Mouse (Mus musculus) hematopoietic stem cell, adult 5-6 weeks (primary cell): Measurements from ENCODE around the gene Foxg1. TPM values are rescaled to one million over a fixed set of nuclear protein-coding genes. Genes with fewer than 3 reads are reported as not detected.
A peak's percentile ranks its signal among the peaks of the same experiment; 100 is the strongest.

ENCODE experiments used
- ATAC-seq, 2 experiments: fragments of 125-278 bp in 1 of 2; replicated peaks in 1 of 2; 2 replicates each; pipeline ENCODE4 v1.8.0; 2016 to 2017; ENCODE audit warnings: inconsistent platforms in 2 of 2, mild to moderate bottlenecking in 2 of 2, moderate number of reproducible peaks in 2 of 2, low read depth in 1 of 2, moderate TSS enrichment in 1 of 2; ENCODE audit not compliant: low FRiP score in 2 of 2, poor library complexity in 2 of 2, severe bottlenecking in 2 of 2, insufficient read depth in 1 of 2, low TSS enrichment in 1 of 2
- total RNA-seq: library from RNA; stranded (forward); fragments of 172-1452, 232-1000 nt; gene quantifications from 2 replicates; pipeline ENCODE4 v1.2.3, GENCODE M21; 2017

The Foxg1 gene
- total RNA-seq: not detected in 2 replicates

- no peak for ATAC-seq
Measured at GRCm38 (mm10) chr12:49382565-49383520, at the start of gene Foxg1. TSS of gene Foxg1 (plus strand) at chr12:49382660.

GRCm38 (mm10) chr12:49349697-49350096, 32.8 kb upstream of the Foxg1 start:
- no peak for ATAC-seq

- peak in 1 of 2 experiments; percentile 32; a peak in 2 of 4 replicates for ATAC-seq
Measured at GRCm38 (mm10) chr12:49368931-49369330, 13.5 kb upstream of the Foxg1 start.

GRCm38 (mm10) chr12:49372170-49372569, 10.3 kb upstream of the Foxg1 start:
- ATAC-seq: no peak

GRCm38 (mm10) chr12:49373176-49373575, 9.3 kb upstream of the Foxg1 start:
- no peak for ATAC-seq

GRCm38 (mm10) chr12:49373821-49374605, 8.4 kb upstream of the Foxg1 start:
- ATAC-seq: no peak

GRCm38 (mm10) chr12:49374606-49374995, 7.9 kb upstream of the Foxg1 start:
- ATAC-seq: peak; percentile 56 to 67; a peak in 3 of 4 replicates

- no peak for ATAC-seq
Measured at GRCm38 (mm10) chr12:49375427-49376317, 6.8 kb upstream of the Foxg1 start.

GRCm38 (mm10) chr12:49376318-49376992, 6.0 kb upstream of the Foxg1 start:
- ATAC-seq: no peak

- no peak for ATAC-seq
Measured at GRCm38 (mm10) chr12:49377281-49377970, 5.0 kb upstream of the Foxg1 start.

- no peak for ATAC-seq
Measured at GRCm38 (mm10) chr12:49378920-49379319, 3.5 kb upstream of the Foxg1 start.

- ATAC-seq: no peak
Measured at GRCm38 (mm10) chr12:49379446-49379845, 3.0 kb upstream of the Foxg1 start.

GRCm38 (mm10) chr12:49380442-49380841, 2.0 kb upstream of the Foxg1 start:
- ATAC-seq: no peak

GRCm38 (mm10) chr12:49381031-49381525, 1.4 kb upstream of the Foxg1 start:
- ATAC-seq: no peak

GRCm38 (mm10) chr12:49381721-49382365, 617 bp upstream of the Foxg1 start:
- no peak for ATAC-seq
